Mouse (Mus musculus) ES-E14 (cell line): ENCODE results near the gene Usp20. TPM values are rescaled to one million over a fixed set of nuclear protein-coding genes. Genes with fewer than 3 reads are reported as not detected.

Experiments
- DNase-seq: peaks from one replicate; pipeline ENCODE4 v3.0.0-alpha.2; 2013; ENCODE audit warnings: low read depth, low spot score
- H3K27ac ChIP-seq: 2 replicates; pipeline ENCODE4 v1.5.1; 2012; ENCODE audit warnings: low read depth, mild to moderate bottlenecking, low read length, moderate library complexity, mixed read lengths; ENCODE audit not compliant: poor library complexity, insufficient read depth, severe bottlenecking
- H3K36me3 ChIP-seq: 2 replicates; pipeline ENCODE4 v1.6.1; 2012; ENCODE audit warnings: mild to moderate bottlenecking, low read length, moderate library complexity, mixed read lengths; ENCODE audit not compliant: control insufficient read depth, poor library complexity, insufficient read depth, severe bottlenecking
- H3K4me1 ChIP-seq, 2 experiments: fragments of 150-350 bp in 1 of 2; sonication (generic) in 1 of 2; 2 replicates each; pipeline ENCODE4 v1.6.1; 2012; ENCODE audit warnings: low read length in 2 of 2, mild to moderate bottlenecking in 1 of 2, mixed read lengths in 1 of 2; ENCODE audit not compliant: control insufficient read depth in 2 of 2, insufficient read depth in 2 of 2, poor library complexity in 1 of 2
- H3K4me3 ChIP-seq, 2 experiments: fragments of 150-350 bp in 1 of 2; sonication (generic) in 1 of 2; 2 replicates each; pipeline ENCODE4 v1.5.1; 2012; ENCODE audit warnings: low read length in 2 of 2, low read depth in 1 of 2, mild to moderate bottlenecking in 1 of 2, mixed read lengths in 1 of 2; ENCODE audit not compliant: insufficient read depth in 1 of 2, poor library complexity in 1 of 2, severe bottlenecking in 1 of 2
- H3K9ac ChIP-seq: 2 replicates; pipeline ENCODE4 v1.6.1; 2012; ENCODE audit warnings: low read depth, mild to moderate bottlenecking, low read length, mixed read lengths; ENCODE audit not compliant: poor library complexity, insufficient read depth, severe bottlenecking
- H3K9me3 ChIP-seq: fragments of 150-350 bp; sonication (generic); 2 replicates; pipeline ENCODE4 v1.6.1; 2012; ENCODE audit warnings: low read depth, mild to moderate bottlenecking, low read length; ENCODE audit not compliant: control insufficient read depth, insufficient read depth
- CHD2 ChIP-seq: IDR thresholded peaks from 2 replicates; pipeline ENCODE4 v1.6.1; 2014; ENCODE audit warnings: mild to moderate bottlenecking, low read depth, low read length, inconsistent platforms
- HCFC1 ChIP-seq: IDR thresholded peaks from 2 replicates; pipeline ENCODE4 v1.6.1; 2012; ENCODE audit warnings: low read length, inconsistent platforms, borderline replicate concordance; ENCODE audit not compliant: insufficient read depth
- MAFK ChIP-seq: IDR thresholded peaks from 2 replicates; pipeline ENCODE4 v1.6.1; 2014; ENCODE audit warnings: mild to moderate bottlenecking, low read depth, low read length, inconsistent platforms; ENCODE audit not compliant: insufficient read depth
- ZC3H11A ChIP-seq: IDR thresholded peaks from 2 replicates; pipeline ENCODE4 v1.6.1; 2012; ENCODE audit warnings: low read depth, mild to moderate bottlenecking, inconsistent platforms, low read length, borderline replicate concordance
- ZNF384 ChIP-seq: IDR thresholded peaks from 2 replicates; pipeline ENCODE4 v1.6.1; 2012; ENCODE audit warnings: low read depth, low read length, inconsistent platforms
- in situ Hi-C, 2 experiments: fragments of 600-800 bp; cut with MboI; formaldehyde crosslinking; loops; one replicate each; pipeline ENCODE4 v1.15.1; 2025; ENCODE audit warnings: low sequenced_read_pairs in 2 of 2, inconsistent platforms in 1 of 2; ENCODE audit not compliant: unreplicated experiment in 2 of 2
- total RNA-seq: library from RNA; depleted of rRNA; stranded (reverse); fragments of 300-350 nt; gene quantifications from 2 replicates; pipeline ENCODE4 v1.2.3, GENCODE M21; 2012; rRNA removed

Gene Usp20
- total RNA-seq: 8.5 and 12.8 TPM in 2 replicates

DNA sequence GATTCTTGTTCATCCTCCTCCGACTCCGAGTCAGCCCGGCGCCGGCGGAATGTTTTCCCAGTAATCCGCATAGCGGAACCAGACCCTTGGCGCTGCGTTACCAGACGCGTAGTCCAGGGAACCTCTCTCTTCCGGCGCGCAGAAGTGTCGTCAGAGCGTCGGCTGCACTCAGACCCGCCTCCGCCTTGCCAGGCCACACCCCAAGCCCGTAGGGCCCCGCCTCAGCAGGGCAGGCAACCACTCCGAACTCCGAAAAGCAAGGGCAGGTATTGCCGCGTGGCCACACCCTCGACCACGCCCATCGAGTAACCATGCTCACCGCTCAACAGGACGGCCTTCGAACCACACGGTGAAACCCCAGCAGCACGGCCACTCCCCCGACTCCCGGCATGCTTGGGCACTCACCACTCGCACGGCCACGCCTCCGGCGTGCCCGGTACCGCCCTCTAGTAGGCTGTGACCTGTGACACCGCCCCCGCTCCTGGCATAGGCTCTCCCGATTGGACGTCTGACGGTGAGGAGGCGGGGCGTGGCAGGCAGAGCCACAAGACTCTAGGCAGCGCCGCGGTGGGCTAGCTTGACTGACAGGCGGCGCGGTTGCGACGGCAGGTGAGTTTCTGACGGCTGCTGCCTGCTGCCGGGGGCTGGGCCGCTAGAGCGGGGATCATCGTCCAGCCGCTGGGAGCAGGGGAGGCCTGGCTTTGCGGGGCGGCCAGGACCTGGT, at the start of gene Usp20, which contains the start of gene BC005624:
Gene Usp20 (plus strand): TSS at position 490 of the 724 bp plus-strand sequence.
Gene BC005624 (minus strand): TSS at position 412 of the 724 bp plus-strand sequence.
- peak within 1 kb of the TSS; percentile 85 for H3K9ac ChIP-seq
- no peak within 1 kb of the TSS; the same call in 1 of the 2 replicates for H3K27ac ChIP-seq
- peaks cover 5 to 13% of the 10 kb centered on the region in 2 experiments; a peak in 3 of 4 replicates for H3K4me1 ChIP-seq
- DNase-seq: peak; percentile 100
- TF ChIP-seq MAFK (no peak), HCFC1 (peak; percentile 88)
- in situ Hi-C loops: no loop called here
- H3K4me3 ChIP-seq: peak within 1 kb of the TSS; percentile 88 to 93
- no peaks in the 10 kb centered on the region for H3K9me3 ChIP-seq
- peaks cover 12% of the 10 kb centered on the region; the same call in 1 of the 2 replicates for H3K36me3 ChIP-seq

DNA sequence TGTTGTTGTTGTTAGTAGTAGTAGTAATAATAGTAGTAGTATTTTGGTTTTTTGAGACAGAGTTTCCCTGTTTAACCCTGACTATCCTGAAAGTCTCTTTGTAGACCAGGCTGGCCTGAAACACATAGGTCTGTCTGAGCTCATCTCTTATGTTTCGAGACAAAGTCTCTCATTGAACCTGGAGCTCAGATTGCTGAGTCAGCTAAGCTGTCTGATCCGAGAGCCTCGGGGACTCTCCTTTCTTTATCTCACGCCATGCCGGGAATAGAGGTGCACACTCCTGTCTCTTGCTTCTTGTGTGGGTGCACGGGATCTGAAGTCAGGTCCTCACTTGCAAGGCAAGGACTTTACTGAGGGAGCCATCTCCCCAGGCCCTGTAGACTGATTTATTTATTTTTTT, 49.0 kb upstream of the Usp20 start:
- Histone ChIP-seq H3K4me1 (peaks cover 2 to 19% of the 10 kb centered on the region in 2 experiments; a peak in 2 of 4 replicates), H3K36me3 (no peaks in the 10 kb centered on the region), H3K27ac (no peak overlapping the region), H3K9me3 (no peaks in the 10 kb centered on the region), H3K4me3 (no peak overlapping the region), H3K9ac (no peak overlapping the region)
- TF ChIP-seq MAFK (peak; percentile 80), ZNF384 (no peak)
- in situ Hi-C loops: no loop called here
- no peak for DNase-seq

DNA sequence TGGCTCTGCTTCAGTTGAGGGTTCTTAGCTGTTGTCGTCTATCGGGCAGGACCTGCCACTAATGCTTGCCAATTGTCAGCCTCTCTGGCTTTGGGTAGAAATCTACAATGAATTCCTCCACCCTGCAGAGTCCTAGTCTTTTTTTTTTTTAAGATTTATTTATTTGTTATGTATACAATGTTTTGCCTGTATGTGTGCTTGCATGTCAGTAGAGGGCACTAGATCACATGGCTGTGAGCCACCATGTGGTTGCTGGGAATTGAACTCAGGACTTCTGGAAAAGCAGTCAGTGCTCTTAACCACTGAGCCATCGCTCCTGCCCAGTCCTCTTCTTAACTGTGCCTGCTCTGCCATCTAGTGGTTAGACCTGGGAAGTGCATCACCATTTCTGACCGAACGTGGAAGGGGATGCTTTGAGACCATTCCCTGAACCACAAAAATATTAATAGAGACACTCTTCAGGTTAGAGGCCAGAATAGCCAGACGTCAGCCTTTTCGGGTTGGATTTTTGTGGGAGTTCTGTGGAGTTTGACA, 48.1 kb upstream of the Usp20 start:
- Histone ChIP-seq H3K4me3 (no peak overlapping the region), H3K9ac (no peak overlapping the region), H3K4me1 (peaks cover 0 to 12% of the 10 kb centered on the region in 2 experiments; a peak in 2 of 4 replicates), H3K36me3 (no peaks in the 10 kb centered on the region), H3K9me3 (no peaks in the 10 kb centered on the region), H3K27ac (no peak overlapping the region)
- no peak for TF ChIP-seq MAFK
- TF ChIP-seq ZNF384: peak; percentile 64; the same call in 1 of the 2 replicates
- peak; percentile 72; the same call in 1 of the 2 replicates for TF ChIP-seq ZC3H11A
- DNase-seq: no peak
- in situ Hi-C loops: no loop called here

DNA sequence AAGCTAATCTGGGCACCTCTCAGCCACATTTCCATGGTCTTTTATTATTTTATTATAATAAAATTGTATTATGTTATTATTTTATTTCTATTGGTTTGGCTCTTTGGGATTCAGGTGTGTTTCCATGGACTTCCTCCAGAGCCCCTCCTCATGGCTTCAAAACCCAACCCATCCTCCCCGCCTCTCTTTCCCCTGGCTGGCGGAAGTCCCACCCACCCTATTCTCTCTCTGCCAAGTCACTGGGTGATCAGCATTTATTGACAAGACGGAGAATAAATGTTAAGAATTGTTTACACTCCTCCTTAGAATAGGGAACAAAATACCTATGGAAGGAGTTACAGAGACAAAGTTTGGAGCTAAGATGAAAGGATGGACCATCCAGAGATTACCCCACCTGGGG, 45.3 kb upstream of the Usp20 start:
- H3K27ac ChIP-seq: no peak overlapping the region
- in situ Hi-C loops: no loop called here
- no peak overlapping the region for H3K9ac ChIP-seq
- no peak for DNase-seq
- no peaks in the 10 kb centered on the region for H3K9me3 ChIP-seq
- TF ChIP-seq ZNF384 (no peak), ZC3H11A (no peak), CHD2 (no peak), HCFC1 (no peak)
- no peak overlapping the region for H3K4me3 ChIP-seq
- peaks cover 0 to 10% of the 10 kb centered on the region in 2 experiments; a peak in 1 of 4 replicates for H3K4me1 ChIP-seq
- no peaks in the 10 kb centered on the region for H3K36me3 ChIP-seq

DNA sequence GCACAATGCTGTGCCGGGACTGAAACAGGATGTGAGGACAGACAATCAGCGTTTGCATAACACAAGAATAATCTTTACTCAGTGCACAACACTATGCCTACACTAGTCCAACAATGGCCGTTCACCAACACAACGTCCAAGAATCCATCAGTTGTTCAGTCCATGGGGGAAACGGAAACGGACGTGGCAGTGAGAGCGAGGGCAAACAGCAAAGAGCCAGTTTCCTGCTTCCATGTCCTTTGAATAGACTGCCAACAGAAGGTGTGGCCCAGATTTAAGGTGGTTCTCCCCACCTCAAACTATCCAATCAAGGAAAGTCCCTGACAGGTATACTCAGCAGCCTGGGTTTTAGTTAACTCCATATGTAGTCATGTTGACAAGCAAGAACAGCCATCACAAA, 44.3 kb upstream of the Usp20 start:
- Histone ChIP-seq H3K9me3 (no peaks in the 10 kb centered on the region), H3K4me1 (peaks cover 0 to 8% of the 10 kb centered on the region in 2 experiments; a peak in 2 of 4 replicates), H3K27ac (peak overlapping the region; percentile 97; the same call in 1 of the 2 replicates), H3K4me3 (peak overlapping the region; percentile 1 to 64; a peak in 1 of 4 replicates), H3K9ac (no peak overlapping the region), H3K36me3 (no peaks in the 10 kb centered on the region)
- in situ Hi-C loops: no loop called here
- DNase-seq: no peak
- TF ChIP-seq CHD2: no peak
- TF ChIP-seq HCFC1: no peak
- TF ChIP-seq ZNF384: no peak
- no peak for TF ChIP-seq MAFK
- TF ChIP-seq ZC3H11A: no peak
